Mouse (Mus musculus) forebrain, embryonic 15.5 days (tissue): Measurements from ENCODE around the gene Lmo7. TPM values are rescaled to one million over a fixed set of nuclear protein-coding genes. Genes with fewer than 3 reads are reported as not detected.

ENCODE experiments used
- ATAC-seq: fragments of 200-750 bp; cut with Nextera tagmentation; replicated peaks from 2 replicates; pipeline ENCODE4 v1.8.0; 2017; ENCODE audit warnings: mild to moderate bottlenecking, moderate TSS enrichment, moderate library complexity
- H3K27ac ChIP-seq: fragments of 300-500 bp; sonication (generic); replicated peaks from 2 replicates; pipeline ENCODE4 v1.5.1; 2015; ENCODE audit warnings: mild to moderate bottlenecking, inconsistent platforms
- H3K27me3 ChIP-seq: fragments of 300-500 bp; sonication (generic); 2 replicates; pipeline ENCODE4 v1.6.1; 2015; ENCODE audit warnings: inconsistent platforms
- H3K36me3 ChIP-seq: fragments of 300-500 bp; sonication (generic); 2 replicates; pipeline ENCODE4 v1.6.1; 2015; ENCODE audit warnings: mild to moderate bottlenecking, inconsistent platforms
- H3K4me1 ChIP-seq: fragments of 300-500 bp; sonication (generic); 2 replicates; pipeline ENCODE4 v1.6.1; 2015; ENCODE audit warnings: inconsistent platforms
- H3K4me2 ChIP-seq: fragments of 300-500 bp; sonication (generic); replicated peaks from 2 replicates; pipeline ENCODE4 v1.6.1; 2015; ENCODE audit warnings: mild to moderate bottlenecking, inconsistent platforms
- H3K4me3 ChIP-seq: fragments of 300-500 bp; sonication (generic); 2 replicates; pipeline ENCODE4 v1.5.1; 2015; ENCODE audit warnings: mild to moderate bottlenecking, inconsistent platforms
- H3K9ac ChIP-seq: fragments of 300-500 bp; sonication (generic); replicated peaks from 2 replicates; pipeline ENCODE4 v1.6.1; 2015; ENCODE audit warnings: mild to moderate bottlenecking, inconsistent platforms
- H3K9me3 ChIP-seq: fragments of 300-500 bp; sonication (generic); 2 replicates; pipeline ENCODE4 v1.6.1; 2016; ENCODE audit warnings: inconsistent platforms
- WGBS: fragments of 180-500 bp; shearing (Covaris S2); methylation state at CpG from one replicate; pipeline ENCODE4 v1.1.7; 2015; ENCODE audit warnings: mixed read lengths; 5-methylcytosine and 5-hydroxymethylcytosine counted together
- polyA plus RNA-seq: library from polyadenylated mRNA; unstranded; fragments of >200 nt; fragmentation: Nextera tagmentation; extraction: Ambion mirVana; gene quantifications from 2 replicates; pipeline ENCODE4 v1.2.1, GENCODE M21; 2015

Gene Lmo7
- polyA plus RNA-seq, 1 experiment from 2014 or later: 12.8 TPM

DNA sequence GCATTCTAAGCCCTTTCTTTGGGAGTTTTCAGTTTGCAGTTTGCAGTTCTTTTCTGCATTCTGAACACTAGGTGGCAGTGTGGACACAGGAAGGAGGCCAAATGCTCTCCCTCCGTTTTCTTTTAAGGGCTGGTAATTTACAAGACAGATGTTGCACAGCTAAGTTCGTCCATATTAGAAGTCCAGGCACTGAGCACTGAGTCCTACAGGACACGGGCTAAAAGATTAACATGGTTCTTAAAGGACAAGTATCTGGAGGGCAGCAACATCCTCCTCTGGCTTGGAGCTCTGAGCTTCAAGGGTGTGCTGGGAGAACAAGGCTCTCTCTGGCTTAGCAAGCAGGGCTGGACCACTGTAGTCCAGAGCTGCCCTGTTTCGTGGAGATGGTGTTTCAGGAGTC lies 213.2 kb downstream of the Lmo7 start:
- no peak overlapping the region for H3K27ac ChIP-seq
- 5% methylated on average over 4 of the region's 4 CpGs for WGBS
- H3K4me2 ChIP-seq: peak overlapping the region; percentile 17; the same call in 1 of the 2 replicates
- H3K9ac ChIP-seq: 0 out of 2 replicates have a peak overlapping the region, but pooled peaks have one; percentile 21
- H3K36me3 ChIP-seq: no peaks in the 10 kb centered on the region
- no peak overlapping the region for H3K4me3 ChIP-seq
- H3K27me3 ChIP-seq: no peaks in the 10 kb centered on the region
- no peaks in the 10 kb centered on the region for H3K9me3 ChIP-seq
- H3K4me1 ChIP-seq: no peaks in the 10 kb centered on the region
- ATAC-seq: peak; percentile 49

DNA sequence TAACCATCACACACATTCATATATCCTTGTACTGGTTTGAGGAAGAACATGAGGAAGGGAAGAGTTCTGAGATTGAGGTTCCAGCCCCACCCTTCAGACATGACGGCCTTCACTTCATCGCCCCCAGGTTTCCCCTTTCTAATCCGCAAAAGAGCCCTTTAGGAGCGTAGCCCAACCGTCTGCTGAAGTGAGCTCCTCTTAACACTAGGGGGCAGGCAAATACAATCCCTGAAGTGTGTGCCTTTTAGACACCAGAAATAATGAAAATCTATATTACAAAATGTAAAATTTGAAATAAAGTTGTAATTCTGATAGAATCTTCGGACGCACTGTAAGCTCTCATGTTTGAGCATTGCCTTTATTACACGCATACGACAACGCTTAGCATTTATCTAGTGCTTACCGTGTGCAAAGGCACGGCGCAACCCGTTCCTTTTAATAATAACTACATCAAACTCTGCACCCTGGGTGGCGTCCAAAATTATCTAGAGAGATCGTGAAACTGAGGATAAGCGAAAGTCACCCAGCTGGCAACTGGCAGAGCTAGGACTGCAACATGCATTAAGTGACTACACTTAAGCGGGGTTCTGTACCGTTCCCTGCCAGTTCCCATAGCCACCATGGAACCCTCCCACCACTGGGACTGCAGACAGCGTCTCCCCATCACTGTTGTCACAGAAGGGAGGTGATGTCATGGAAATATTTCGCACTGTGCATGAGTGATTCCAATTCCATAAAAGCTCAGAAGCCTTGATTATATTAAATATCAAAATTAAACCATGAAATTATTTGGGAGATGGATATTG lies 217.2 kb downstream of the Lmo7 start:
- H3K9ac ChIP-seq: no peak overlapping the region
- no peaks in the 10 kb centered on the region for H3K9me3 ChIP-seq
- peak overlapping the region; percentile 2; the same call in 1 of the 2 replicates for H3K4me2 ChIP-seq
- no peak overlapping the region for H3K4me3 ChIP-seq
- H3K4me1 ChIP-seq: no peaks in the 10 kb centered on the region
- WGBS: 52% methylated on average over 21 of the region's 21 CpGs
- H3K36me3 ChIP-seq: no peaks in the 10 kb centered on the region
- H3K27ac ChIP-seq: peak overlapping the region; percentile 39; the same call in 1 of the 2 replicates
- H3K27me3 ChIP-seq: no peaks in the 10 kb centered on the region
- peak; percentile 74 for ATAC-seq

DNA sequence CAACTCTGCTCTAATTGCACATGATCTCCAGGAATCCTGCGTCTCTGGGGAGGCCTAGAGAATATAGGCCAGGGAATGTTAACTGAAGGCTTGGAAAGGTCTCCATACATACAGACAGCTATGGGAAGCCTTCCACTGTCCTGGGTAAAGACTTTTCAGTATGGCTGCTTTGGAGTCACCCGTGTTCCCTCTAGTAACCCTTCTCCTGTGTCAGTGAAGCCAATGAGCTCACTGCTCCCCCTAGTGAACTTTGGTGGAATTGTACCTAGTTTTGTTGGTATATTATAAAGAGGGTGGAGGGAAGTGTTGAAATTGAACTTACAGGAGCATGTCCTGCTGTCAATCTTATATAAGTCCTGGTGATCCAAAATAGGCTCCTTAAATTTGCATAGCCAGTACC lies 219.4 kb downstream of the Lmo7 start:
- H3K9ac ChIP-seq: no peak overlapping the region
- H3K9me3 ChIP-seq: no peaks in the 10 kb centered on the region
- no peak overlapping the region for H3K27ac ChIP-seq
- no peaks in the 10 kb centered on the region for H3K27me3 ChIP-seq
- 57% methylated on average over 2 of the region's 2 CpGs for WGBS
- ATAC-seq: 0 out of 2 replicates have a peak, but pooled peaks have one; percentile 17
- no peak overlapping the region for H3K4me2 ChIP-seq
- H3K4me3 ChIP-seq: no peak overlapping the region
- H3K36me3 ChIP-seq: no peaks in the 10 kb centered on the region
- H3K4me1 ChIP-seq: no peaks in the 10 kb centered on the region

DNA sequence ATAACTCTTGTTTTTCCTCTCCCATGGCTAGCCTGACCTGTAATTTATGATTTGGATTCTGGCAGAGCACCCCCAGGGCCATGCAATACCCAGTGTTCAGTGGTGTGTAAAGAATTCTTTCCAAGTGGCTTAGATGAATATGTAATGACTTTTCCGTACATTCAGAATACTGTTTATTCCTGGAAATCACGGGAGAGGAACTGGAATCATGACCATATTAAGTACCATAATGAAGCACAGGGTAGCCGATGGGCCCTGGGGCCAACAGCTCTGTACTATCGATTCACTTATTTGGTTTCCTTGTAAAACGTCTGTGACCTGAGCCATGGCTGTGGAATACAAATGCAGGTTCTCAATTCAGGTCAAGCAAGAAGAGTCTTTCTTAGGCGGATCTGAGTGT lies 221.3 kb downstream of the Lmo7 start:
- Histone ChIP-seq H3K9me3 (no peaks in the 10 kb centered on the region), H3K9ac (no peak overlapping the region), H3K27ac (no peak overlapping the region), H3K4me3 (no peak overlapping the region), H3K4me2 (no peak overlapping the region), H3K27me3 (no peaks in the 10 kb centered on the region), H3K36me3 (no peaks in the 10 kb centered on the region), H3K4me1 (no peaks in the 10 kb centered on the region)
- WGBS: 75% methylated on average over 6 of the region's 6 CpGs
- no peak for ATAC-seq

DNA sequence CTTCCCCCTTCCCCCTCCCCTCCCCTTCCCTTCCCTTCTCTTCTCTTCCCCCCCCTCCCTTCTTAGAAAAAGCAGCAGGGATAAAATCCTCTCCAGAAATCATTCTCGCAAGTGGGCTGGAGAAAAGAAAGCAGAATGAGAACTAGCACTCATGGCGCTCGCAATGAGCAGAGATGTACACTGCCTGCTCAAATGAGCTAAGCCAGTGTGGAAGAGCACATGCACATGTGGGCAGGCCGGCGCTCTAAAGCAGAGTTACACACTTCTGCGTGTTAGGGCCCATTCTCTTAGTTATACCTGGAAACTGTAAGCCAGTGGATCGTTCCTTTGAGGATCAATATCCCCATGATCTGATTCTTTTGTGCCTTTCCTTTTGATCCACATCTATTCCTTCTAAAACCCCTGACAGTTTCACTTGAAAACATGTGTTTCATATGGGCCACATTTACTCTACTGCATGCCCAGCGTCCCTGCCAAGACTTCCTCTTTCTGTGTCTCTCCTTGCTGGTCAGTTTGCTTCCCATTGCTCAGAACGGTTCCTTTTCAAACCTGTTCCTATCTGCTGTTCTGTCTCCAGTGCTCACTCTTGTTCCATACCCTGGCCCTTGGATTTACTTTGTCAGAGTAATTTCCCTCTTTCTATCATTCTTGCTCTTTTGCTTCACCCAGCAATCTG lies 224.2 kb downstream of the Lmo7 start:
- Histone ChIP-seq H3K4me2 (no peak overlapping the region), H3K4me3 (no peak overlapping the region), H3K27ac (no peak overlapping the region), H3K27me3 (no peaks in the 10 kb centered on the region), H3K4me1 (no peaks in the 10 kb centered on the region), H3K9ac (no peak overlapping the region), H3K9me3 (no peaks in the 10 kb centered on the region), H3K36me3 (no peaks in the 10 kb centered on the region)
- ATAC-seq: no peak
- WGBS: 84% methylated on average over 9 of the region's 9 CpGs

DNA sequence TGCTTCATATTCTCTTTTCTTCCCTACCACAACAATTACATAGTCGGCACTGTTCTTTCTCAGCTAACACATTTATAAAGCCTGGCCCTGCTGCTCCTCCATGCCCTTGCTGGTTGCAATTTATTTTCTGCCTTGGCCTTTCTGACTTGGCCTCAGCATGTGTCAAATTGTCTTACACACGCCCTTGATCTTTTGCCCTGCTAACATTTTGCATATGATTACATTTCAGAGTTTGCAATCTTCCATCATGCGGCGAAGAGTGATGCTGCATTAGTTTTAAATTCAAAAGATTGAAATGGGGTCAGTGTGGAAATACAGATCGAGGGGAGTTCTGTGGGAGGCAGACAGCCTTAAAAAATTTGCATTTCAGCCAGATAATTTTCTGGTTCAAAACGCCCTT lies 234.6 kb downstream of the Lmo7 start:
- H3K9ac ChIP-seq: no peak overlapping the region
- H3K27ac ChIP-seq: no peak overlapping the region
- WGBS: 88% methylated on average over 6 of the region's 6 CpGs
- no peaks in the 10 kb centered on the region for H3K4me1 ChIP-seq
- H3K36me3 ChIP-seq: no peaks in the 10 kb centered on the region
- H3K9me3 ChIP-seq: no peaks in the 10 kb centered on the region
- H3K27me3 ChIP-seq: no peaks in the 10 kb centered on the region
- no peak overlapping the region for H3K4me2 ChIP-seq
- no peak overlapping the region for H3K4me3 ChIP-seq
- ATAC-seq: no peak

DNA sequence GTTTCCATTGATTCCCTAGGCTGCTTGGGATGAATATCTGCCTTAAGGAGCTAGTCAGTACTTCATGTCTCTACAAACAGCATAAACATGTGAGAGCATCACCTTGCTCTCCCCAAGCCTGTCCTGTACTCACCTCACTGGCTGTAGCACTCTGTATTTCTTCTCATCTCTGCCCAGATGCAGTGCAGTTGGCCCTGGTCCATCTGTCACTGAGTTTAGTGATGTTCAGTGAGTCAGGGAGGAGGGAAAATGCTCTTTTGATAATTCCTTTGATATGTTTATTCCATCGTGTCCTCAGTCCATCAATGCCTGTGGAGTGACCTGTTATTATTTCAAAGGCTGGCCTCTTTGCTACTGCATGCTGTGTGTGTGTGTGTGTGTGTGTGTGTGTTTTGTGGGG lies 235.2 kb downstream of the Lmo7 start:
- Histone ChIP-seq H3K4me3 (no peak overlapping the region), H3K27ac (no peak overlapping the region), H3K4me1 (no peaks in the 10 kb centered on the region), H3K27me3 (no peaks in the 10 kb centered on the region), H3K36me3 (no peaks in the 10 kb centered on the region), H3K9me3 (no peaks in the 10 kb centered on the region), H3K4me2 (no peak overlapping the region), H3K9ac (no peak overlapping the region)
- WGBS: 69% methylated on average over 1 of the region's 1 CpGs
- ATAC-seq: no peak

DNA sequence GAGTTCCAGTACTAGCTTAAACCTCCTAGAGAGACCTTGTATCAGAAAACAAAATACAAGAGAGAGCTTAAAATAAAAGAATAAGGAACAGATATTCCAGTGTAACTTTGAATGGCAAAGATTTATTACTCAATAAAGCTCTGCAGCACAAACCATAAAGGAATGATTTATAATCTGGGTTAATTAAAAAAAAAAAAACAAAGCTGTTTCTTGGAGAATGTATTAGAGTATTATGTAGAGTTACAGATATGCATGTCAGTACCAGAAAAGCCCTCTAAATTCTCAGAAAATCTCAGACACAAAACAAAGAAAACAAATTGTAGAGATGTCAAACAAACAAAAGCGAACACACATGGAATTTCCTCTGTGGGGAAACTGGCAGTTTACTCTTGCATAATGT lies 243.0 kb downstream of the Lmo7 start:
- Histone ChIP-seq H3K4me2 (no peak overlapping the region), H3K27me3 (no peaks in the 10 kb centered on the region), H3K4me1 (no peaks in the 10 kb centered on the region), H3K4me3 (no peak overlapping the region), H3K9me3 (no peaks in the 10 kb centered on the region), H3K27ac (no peak overlapping the region), H3K36me3 (no peaks in the 10 kb centered on the region), H3K9ac (no peak overlapping the region)
- 79% methylated on average over 1 of the region's 1 CpGs for WGBS
- ATAC-seq: no peak

DNA sequence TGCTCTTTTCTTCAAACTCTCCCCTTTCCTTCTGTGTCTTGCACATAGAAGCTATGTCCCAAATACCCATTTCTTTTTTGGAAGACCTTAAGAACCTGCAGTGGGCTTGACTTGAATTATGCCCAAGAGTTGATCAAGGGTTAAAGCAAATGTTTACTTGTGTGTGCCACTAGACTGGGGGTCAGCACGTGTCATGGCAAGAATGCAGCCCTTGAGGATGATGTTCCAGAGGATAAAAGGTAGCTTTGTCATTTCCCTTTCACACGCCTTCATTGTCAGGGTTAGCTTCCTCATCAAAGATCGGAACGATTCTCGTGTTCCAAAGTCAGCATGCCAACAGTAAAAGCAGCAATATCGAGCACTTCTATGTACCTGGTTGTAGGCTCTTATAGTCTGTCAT lies 243.4 kb downstream of the Lmo7 start:
- H3K4me2 ChIP-seq: no peak overlapping the region
- no peaks in the 10 kb centered on the region for H3K9me3 ChIP-seq
- no peak overlapping the region for H3K9ac ChIP-seq
- ATAC-seq: no peak
- H3K4me3 ChIP-seq: no peak overlapping the region
- H3K4me1 ChIP-seq: no peaks in the 10 kb centered on the region
- H3K27me3 ChIP-seq: no peaks in the 10 kb centered on the region
- H3K36me3 ChIP-seq: no peaks in the 10 kb centered on the region
- WGBS: 70% methylated on average over 6 of the region's 6 CpGs
- H3K27ac ChIP-seq: no peak overlapping the region

DNA sequence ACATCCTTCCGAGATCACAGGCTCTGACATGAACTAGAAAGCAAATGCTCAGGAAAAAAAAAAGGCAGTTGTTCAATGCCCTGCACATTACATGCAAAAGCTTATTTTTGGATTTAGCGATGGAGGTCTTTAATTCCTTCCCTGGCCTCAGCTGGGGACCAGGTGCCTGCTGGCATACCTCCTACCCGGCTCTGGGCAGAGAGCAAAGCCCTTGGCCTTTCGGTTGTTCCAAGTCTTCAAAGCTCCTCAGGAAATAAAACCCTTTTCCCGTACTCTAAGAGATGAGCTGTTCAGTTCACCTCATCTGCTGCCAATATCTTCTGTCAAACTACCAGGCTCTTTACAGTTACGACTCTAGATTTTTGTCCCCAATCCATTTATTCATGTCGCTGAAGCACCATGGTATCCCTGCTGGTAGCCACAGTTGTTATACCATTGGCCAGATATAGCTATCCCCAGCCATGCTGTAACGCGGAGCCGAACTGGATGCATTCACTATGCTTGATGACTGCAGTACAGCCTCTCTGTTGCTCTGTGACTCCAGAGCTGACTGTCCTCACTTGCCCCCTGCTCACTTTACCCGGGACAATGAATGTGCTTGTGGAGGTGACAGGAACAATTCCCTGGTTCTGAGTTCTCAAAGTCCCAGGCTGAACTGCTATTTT lies 246.4 kb downstream of the Lmo7 start:
- no peak for ATAC-seq
- Histone ChIP-seq H3K4me3 (no peak overlapping the region), H3K27me3 (no peaks in the 10 kb centered on the region), H3K9me3 (no peaks in the 10 kb centered on the region), H3K36me3 (no peaks in the 10 kb centered on the region), H3K4me2 (no peak overlapping the region), H3K9ac (no peak overlapping the region), H3K4me1 (no peaks in the 10 kb centered on the region), H3K27ac (no peak overlapping the region)
- WGBS: 81% methylated on average over 11 of the region's 11 CpGs
